Mouse (Mus musculus): Measurements from ENCODE around the gene Trim32.

GRCm38 (mm10) chr4:65586947-65587346 is 17.8 kb upstream of the Trim32 start:
- TF ChIP-seq CTCF (IDR thresholded peaks at IDR 0.05; ENCODE audit: low read depth, low read length) (no peak), POLR2A (IDR thresholded peaks at IDR 0.05; ENCODE audit: borderline replicate concordance, low read depth, low read length) (no peak)
